Mouse (Mus musculus) hindbrain, embryonic 15.5 days (tissue): Measurements from ENCODE around the gene Whrn. TPM values are rescaled to one million over a fixed set of nuclear protein-coding genes. Genes with fewer than 3 reads are reported as not detected.

ENCODE experiments used
- ATAC-seq: fragments of 200-750 bp; cut with Nextera tagmentation; 2 replicates; pipeline ENCODE4 v1.8.0; 2017; ENCODE audit warnings: low read depth, moderate number of reproducible peaks, moderate TSS enrichment; ENCODE audit not compliant: low FRiP score
- H3K27ac ChIP-seq: fragments of 300-500 bp; sonication (generic); replicated peaks from 2 replicates; pipeline ENCODE4 v1.5.1; 2015; ENCODE audit warnings: mild to moderate bottlenecking, inconsistent platforms
- H3K27me3 ChIP-seq: fragments of 300-500 bp; sonication (generic); 2 replicates; pipeline ENCODE4 v1.6.1; 2015; ENCODE audit warnings: control low read depth, inconsistent platforms
- H3K36me3 ChIP-seq: fragments of 300-500 bp; sonication (generic); 2 replicates; pipeline ENCODE4 v1.6.1; 2015; ENCODE audit warnings: control low read depth, inconsistent platforms
- H3K4me1 ChIP-seq: fragments of 300-500 bp; sonication (generic); replicated peaks from 2 replicates; pipeline ENCODE4 v1.6.1; 2015; ENCODE audit warnings: control low read depth, inconsistent platforms
- H3K4me2 ChIP-seq: fragments of 300-500 bp; sonication (generic); 2 replicates; pipeline ENCODE4 v1.6.1; 2015; ENCODE audit warnings: moderate library complexity, mild to moderate bottlenecking, inconsistent platforms
- H3K4me3 ChIP-seq: fragments of 300-500 bp; sonication (generic); 2 replicates; pipeline ENCODE4 v1.5.1; 2015; ENCODE audit warnings: mild to moderate bottlenecking, inconsistent platforms
- H3K9ac ChIP-seq: fragments of 300-500 bp; sonication (generic); 2 replicates; pipeline ENCODE4 v1.6.1; 2015; ENCODE audit warnings: inconsistent platforms
- H3K9me3 ChIP-seq: fragments of 300-500 bp; sonication (generic); 2 replicates; pipeline ENCODE4 v1.6.1; 2016; ENCODE audit warnings: control low read depth, inconsistent platforms
- WGBS: fragments of 180-500 bp; shearing (Covaris S2); methylation state at CpG from one replicate; pipeline ENCODE4 v1.1.7; 2015; 5-methylcytosine and 5-hydroxymethylcytosine counted together
- polyA plus RNA-seq: library from polyadenylated mRNA; unstranded; fragments of >200 nt; fragmentation: Nextera tagmentation; extraction: Ambion mirVana; gene quantifications from 2 replicates; pipeline ENCODE4 v1.2.1, GENCODE M21; 2015

Whrn gene
- polyA plus RNA-seq, 1 experiment from 2014 or later, result 7.1 TPM

- Histone ChIP-seq H3K9me3 (no peaks in the 10 kb centered on the region), H3K27ac (peak overlapping the region; percentile 77), H3K9ac (no peak overlapping the region), H3K4me3 (peak overlapping the region; percentile 21), H3K27me3 (no peaks in the 10 kb centered on the region), H3K36me3 (no peaks in the 10 kb centered on the region), H3K4me2 (peak overlapping the region; percentile 43), H3K4me1 (peaks cover 35% of the 10 kb centered on the region)
- 60% methylated on average over 6 of the region's 6 CpGs for WGBS
- 0 out of 2 replicates have a peak, but pooled peaks have one; percentile 4 for ATAC-seq
These were observed 93.2 kb downstream of the Whrn start for GRCm38 (mm10) chr4:63402558-63402957.

- H3K4me1 ChIP-seq, result peaks cover 35% of the 10 kb centered on the region
- no peak overlapping the region for H3K9ac ChIP-seq
- H3K27ac ChIP-seq, result no peak overlapping the region
- no peak overlapping the region for H3K4me2 ChIP-seq
- no peaks in the 10 kb centered on the region for H3K36me3 ChIP-seq
- no peaks in the 10 kb centered on the region for H3K27me3 ChIP-seq
- ATAC-seq, result no peak
- no peak overlapping the region for H3K4me3 ChIP-seq
- H3K9me3 ChIP-seq, result no peaks in the 10 kb centered on the region
- WGBS, result 87% methylated on average over 8 of the region's 10 CpGs
These were observed 93.7 kb downstream of the Whrn start for GRCm38 (mm10) chr4:63402056-63402455.

GRCm38 (mm10) chr4:63401620-63402019, 94.2 kb downstream of the Whrn start:
- Histone ChIP-seq H3K4me2 (no peak overlapping the region), H3K4me3 (no peak overlapping the region), H3K36me3 (no peaks in the 10 kb centered on the region), H3K27ac (no peak overlapping the region), H3K9ac (no peak overlapping the region), H3K27me3 (no peaks in the 10 kb centered on the region), H3K4me1 (peaks cover 35% of the 10 kb centered on the region), H3K9me3 (no peaks in the 10 kb centered on the region)
- WGBS, result 84% methylated on average over 6 of the region's 6 CpGs
- ATAC-seq, result no peak

GRCm38 (mm10) chr4:63400541-63401306, 95.1 kb downstream of the Whrn start:
- 96% methylated on average over 18 of the region's 18 CpGs for WGBS
- no peak overlapping the region for H3K4me3 ChIP-seq
- H3K9me3 ChIP-seq, result no peaks in the 10 kb centered on the region
- H3K9ac ChIP-seq, result no peak overlapping the region
- no peak overlapping the region for H3K4me2 ChIP-seq
- H3K27ac ChIP-seq, result no peak overlapping the region
- ATAC-seq, result no peak
- H3K27me3 ChIP-seq, result no peaks in the 10 kb centered on the region
- no peaks in the 10 kb centered on the region for H3K36me3 ChIP-seq
- peaks cover 34% of the 10 kb centered on the region for H3K4me1 ChIP-seq

GRCm38 (mm10) chr4:63399691-63400270, 96.0 kb downstream of the Whrn start:
- Histone ChIP-seq H3K27ac (peak overlapping the region; percentile 21; the same call in 1 of the 2 replicates), H3K36me3 (no peaks in the 10 kb centered on the region), H3K4me2 (no peak overlapping the region), H3K9me3 (no peaks in the 10 kb centered on the region), H3K4me1 (peaks cover 25% of the 10 kb centered on the region), H3K27me3 (no peaks in the 10 kb centered on the region), H3K9ac (no peak overlapping the region), H3K4me3 (no peak overlapping the region)
- WGBS, result 61% methylated on average over 8 of the region's 8 CpGs
- ATAC-seq, result no peak

GRCm38 (mm10) chr4:63398854-63399609, 96.8 kb downstream of the Whrn start:
- H3K27ac ChIP-seq, result 0 out of 2 replicates have a peak overlapping the region, but pooled peaks have one; percentile 21
- WGBS, result 70% methylated on average over 11 of the region's 11 CpGs
- ATAC-seq, result no peak

GRCm38 (mm10) chr4:63397981-63398537, 97.7 kb downstream of the Whrn start:
- H3K4me3 ChIP-seq, result no peak overlapping the region
- no peaks in the 10 kb centered on the region for H3K27me3 ChIP-seq
- no peaks in the 10 kb centered on the region for H3K9me3 ChIP-seq
- H3K4me2 ChIP-seq, result no peak overlapping the region
- 78% methylated on average over 10 of the region's 10 CpGs for WGBS
- ATAC-seq, result no peak
- H3K27ac ChIP-seq, result no peak overlapping the region
- 0 out of 2 replicates have a peak, but pooled peaks cover 5% of the 10 kb centered on the region for H3K36me3 ChIP-seq
- H3K4me1 ChIP-seq, result peaks cover 7% of the 10 kb centered on the region
- H3K9ac ChIP-seq, result no peak overlapping the region

More at GRCm38 (mm10) chr4:63398854-63399609, 96.8 kb downstream of the Whrn start:
- Histone ChIP-seq H3K4me1 (peaks cover 17% of the 10 kb centered on the region), H3K4me2 (no peak overlapping the region), H3K27me3 (no peaks in the 10 kb centered on the region), H3K4me3 (no peak overlapping the region), H3K9ac (no peak overlapping the region), H3K9me3 (no peaks in the 10 kb centered on the region), H3K36me3 (0 out of 2 replicates have a peak, but pooled peaks cover 5% of the 10 kb centered on the region)

GRCm38 (mm10) chr4:63391322-63391721, 104.5 kb downstream of the Whrn start:
- H3K4me3 ChIP-seq, result no peak overlapping the region
- H3K4me2 ChIP-seq, result no peak overlapping the region
- peaks cover 15% of the 10 kb centered on the region for H3K4me1 ChIP-seq
- H3K27ac ChIP-seq, result no peak overlapping the region
- ATAC-seq, result no peak
- peaks cover 5% of the 10 kb centered on the region; the same call in 1 of the 2 replicates for H3K36me3 ChIP-seq
- H3K27me3 ChIP-seq, result no peaks in the 10 kb centered on the region
- no peaks in the 10 kb centered on the region for H3K9me3 ChIP-seq
- WGBS, result 87% methylated on average over 6 of the region's 6 CpGs
- no peak overlapping the region for H3K9ac ChIP-seq

- peak; percentile 45; the same call in 1 of the 2 replicates for ATAC-seq
- WGBS, result 45% methylated on average over 11 of the region's 11 CpGs
- Histone ChIP-seq H3K4me2 (no peak overlapping the region), H3K4me1 (peaks cover 15% of the 10 kb centered on the region), H3K4me3 (no peak overlapping the region), H3K9ac (no peak overlapping the region), H3K9me3 (no peaks in the 10 kb centered on the region), H3K36me3 (peaks cover 10% of the 10 kb centered on the region; the same call in 1 of the 2 replicates), H3K27me3 (no peaks in the 10 kb centered on the region), H3K27ac (peak overlapping the region; percentile 12; the same call in 1 of the 2 replicates)
These were observed 105.8 kb downstream of the Whrn start for GRCm38 (mm10) chr4:63389887-63390528.

- Histone ChIP-seq H3K9ac (0 out of 2 replicates have a peak overlapping the region, but pooled peaks have one; percentile 10), H3K27me3 (no peaks in the 10 kb centered on the region), H3K27ac (peak overlapping the region; percentile 21; the same call in 1 of the 2 replicates), H3K4me3 (no peak overlapping the region), H3K36me3 (peaks cover 7% of the 10 kb centered on the region; the same call in 1 of the 2 replicates), H3K4me1 (peaks cover 15% of the 10 kb centered on the region), H3K4me2 (no peak overlapping the region), H3K9me3 (no peaks in the 10 kb centered on the region)
- 20% methylated on average over 8 of the region's 8 CpGs for WGBS
- peak; percentile 52 for ATAC-seq
These were observed 106.5 kb downstream of the Whrn start for GRCm38 (mm10) chr4:63389121-63389886.
